Mouse (Mus musculus) thymus, adult 2 months (tissue): ENCODE measurements around the gene Ebf4.

Experiments used
- CTCF ChIP-seq: fragments of 200-500 bp; IDR thresholded peaks from 2 replicates; pipeline ENCODE4 v1.5.1; 2012; ENCODE audit warnings: mild to moderate bottlenecking, control low read depth, low read length, moderate library complexity, borderline replicate concordance; ENCODE audit not compliant: control insufficient read depth, poor library complexity, insufficient read depth; ENCODE audit errors: extremely low read depth
- POLR2A ChIP-seq: fragments of 200-500 bp; IDR thresholded peaks from 2 replicates; pipeline ENCODE4 v1.6.1; 2012; ENCODE audit warnings: mild to moderate bottlenecking, low read length, control low read depth, moderate library complexity; ENCODE audit not compliant: control insufficient read depth, poor library complexity, insufficient read depth; ENCODE audit errors: extremely low read depth

DNA sequence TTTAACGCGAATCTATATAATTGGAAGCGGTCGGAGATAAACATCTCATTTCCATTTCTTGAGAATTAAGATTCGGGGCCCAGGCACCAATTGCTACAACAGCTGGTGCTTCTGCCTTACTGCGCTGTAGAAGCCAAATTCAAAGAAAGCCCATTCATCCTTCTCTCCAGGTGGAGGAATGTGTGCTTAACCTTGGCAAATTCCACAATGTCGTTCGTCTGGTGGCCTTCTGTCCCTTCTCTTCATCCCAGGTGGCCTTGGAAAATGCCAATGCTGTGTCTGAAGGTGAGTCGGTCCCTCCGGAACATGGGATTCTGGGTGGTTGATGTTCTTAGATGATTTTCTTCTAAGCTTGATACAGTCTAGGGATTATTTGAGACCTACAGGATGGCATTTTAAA, 20.1 kb upstream of the Ebf4 start:
- TF ChIP-seq CTCF: no peak
- TF ChIP-seq POLR2A: no peak
